Mouse (Mus musculus): Measurements from ENCODE around the gene Atp5mpl.

The Atp5mpl gene

GRCm38 (mm10) chr12:111966683-111967173 lies at the start of gene Atp5mpl:
TSS of gene Atp5mpl (minus strand) at chr12:111966977.
- DNase-seq (ENCODE audit: extremely low spot score, low read depth, low spot score), result peak; percentile 70

- no peak for DNase-seq (ENCODE audit: extremely low spot score, low read depth, low spot score)
Measured at GRCm38 (mm10) chr12:112016346-112016745, 49.6 kb upstream of the Atp5mpl start.

DNA sequence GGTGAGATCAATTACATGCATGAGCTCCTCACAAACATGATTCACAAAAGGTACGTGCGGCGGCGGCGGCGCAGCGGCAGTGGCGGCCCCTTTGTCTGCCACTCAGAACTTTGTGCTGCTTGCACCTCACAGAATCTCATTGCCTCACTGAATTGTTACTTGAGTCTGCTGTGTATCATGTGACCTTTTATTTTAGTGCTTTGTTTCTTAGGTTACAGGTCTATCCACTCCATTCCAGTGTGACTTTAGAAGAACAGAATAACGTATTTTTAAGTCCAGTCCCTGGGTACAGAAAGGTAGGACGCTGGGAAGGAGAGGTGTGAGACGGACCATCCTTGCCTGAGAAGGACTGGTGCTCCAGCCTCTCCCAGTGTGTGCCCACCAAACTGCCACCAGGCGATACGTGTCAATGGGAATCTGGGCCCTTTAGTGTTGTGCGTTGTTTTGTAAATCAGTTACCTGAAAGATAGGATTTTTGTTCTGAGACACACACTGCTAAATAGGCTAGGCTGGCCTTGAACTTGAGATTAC lies 46.6 kb upstream of the Atp5mpl start:
- DNase-seq (ENCODE audit: extremely low spot score, low read depth, low spot score), result no peak

- no peak for DNase-seq (ENCODE audit: extremely low spot score, low read depth, low spot score)
Measured at GRCm38 (mm10) chr12:112012511-112013270, 45.9 kb upstream of the Atp5mpl start.

DNA sequence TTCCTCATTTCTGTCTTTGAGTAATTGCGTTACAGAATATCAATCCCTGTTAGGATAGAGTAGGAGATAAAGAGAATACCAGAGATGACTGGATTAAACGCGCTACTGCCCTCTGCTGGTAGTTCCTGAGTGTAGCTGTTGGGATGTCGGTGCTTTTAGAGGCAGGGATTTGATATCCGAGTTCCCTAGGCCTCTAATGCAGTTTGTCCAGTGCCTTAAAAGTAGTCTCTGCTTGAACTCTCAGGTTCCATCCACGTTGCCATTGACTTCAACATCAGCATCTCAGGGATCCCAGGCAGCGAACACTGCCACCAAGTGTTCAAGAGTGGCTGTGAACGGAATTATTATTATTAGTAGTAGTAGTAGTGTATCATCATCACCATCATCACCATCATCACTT lies 34.4 kb upstream of the Atp5mpl start:
- DNase-seq (ENCODE audit: extremely low spot score, low read depth, low spot score), result peak; percentile 50

DNA sequence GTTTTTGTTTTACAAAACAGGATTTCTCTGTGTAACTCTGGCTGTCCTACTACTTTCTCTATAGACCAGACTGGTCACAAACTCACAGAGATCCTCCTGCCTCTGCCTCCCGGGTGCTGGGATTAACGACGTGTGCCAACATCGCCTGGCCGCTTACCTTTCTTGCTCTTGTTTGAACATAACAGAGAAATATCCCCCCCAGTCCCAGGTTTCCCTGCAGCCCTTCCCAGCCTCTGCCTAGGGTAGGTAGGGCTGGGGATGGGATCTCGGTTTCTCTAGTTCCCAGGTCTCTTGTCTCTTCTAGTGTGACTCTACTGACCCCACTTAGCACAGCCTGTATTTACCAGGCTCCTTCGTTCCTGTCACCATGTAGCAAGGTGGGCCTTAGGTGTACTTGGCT lies 33.0 kb upstream of the Atp5mpl start:
- no peak for DNase-seq (ENCODE audit: extremely low spot score, low read depth, low spot score)

DNA sequence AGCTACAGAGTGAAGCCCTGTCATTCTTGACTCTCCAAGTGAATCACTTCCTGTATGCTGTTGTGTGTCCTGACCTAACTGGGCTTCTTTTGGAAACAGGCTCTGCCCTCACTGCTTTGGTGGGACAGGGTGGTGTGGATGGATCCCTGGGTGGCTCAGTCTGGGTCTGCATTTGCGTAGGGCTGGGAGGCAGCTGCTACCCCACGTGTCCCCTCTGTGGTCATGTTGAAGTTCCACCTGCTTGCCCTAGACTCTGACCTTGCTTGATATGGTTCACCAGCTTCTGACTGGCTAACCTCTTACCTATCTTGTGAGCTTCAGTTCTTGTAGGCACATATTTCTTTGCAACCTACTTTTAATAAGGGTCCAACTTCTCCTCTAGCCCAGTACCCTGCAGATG lies 28.4 kb upstream of the Atp5mpl start:
- DNase-seq (ENCODE audit: extremely low spot score, low read depth, low spot score), result no peak

- no peak for DNase-seq (ENCODE audit: extremely low spot score, low read depth, low spot score)
Measured at GRCm38 (mm10) chr12:111992626-111993025, 25.8 kb upstream of the Atp5mpl start.

- no peak for DNase-seq (ENCODE audit: extremely low spot score, low read depth, low spot score)
Measured at GRCm38 (mm10) chr12:111986756-111987155, 20.0 kb upstream of the Atp5mpl start.

DNA sequence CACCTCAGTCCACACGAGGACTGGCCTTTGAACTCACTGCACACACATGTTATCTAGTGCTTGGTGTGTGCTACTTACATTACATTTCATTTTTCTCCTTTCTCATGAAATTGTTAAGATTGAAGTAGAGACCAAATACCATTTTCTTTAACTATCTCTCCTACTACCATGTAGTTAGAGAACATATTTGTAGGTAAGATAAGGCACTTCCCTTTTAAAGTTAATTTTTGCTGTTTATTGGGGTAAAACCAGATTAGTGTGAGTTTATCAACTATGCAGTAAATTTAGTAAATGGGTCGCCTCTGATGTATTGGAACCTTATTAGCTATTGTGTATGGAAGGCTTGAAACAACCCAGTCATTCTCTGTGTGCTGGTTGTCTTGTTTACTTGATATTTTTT lies 16.4 kb upstream of the Atp5mpl start:
- DNase-seq (ENCODE audit: extremely low spot score, low read depth, low spot score), result no peak

DNA sequence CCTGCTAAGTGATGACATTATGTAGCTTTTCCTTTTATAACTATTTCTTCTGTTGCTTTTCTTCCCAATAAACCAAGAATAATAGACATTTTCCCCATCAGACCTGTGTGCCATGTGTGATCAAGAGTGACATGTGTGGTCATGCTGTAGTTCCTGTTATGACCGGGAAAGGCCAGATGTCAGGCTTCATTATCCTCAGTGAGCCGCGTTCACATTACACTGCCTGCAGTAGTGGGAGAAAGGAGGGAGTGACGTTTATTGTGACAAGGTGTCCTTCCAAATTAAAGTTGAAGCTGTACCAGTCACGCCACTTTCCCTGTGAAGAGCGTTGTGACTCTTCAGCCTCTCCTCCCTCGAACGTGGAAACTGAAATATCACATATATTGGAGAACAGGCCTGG lies 15.1 kb upstream of the Atp5mpl start:
- DNase-seq (ENCODE audit: extremely low spot score, low read depth, low spot score), result no peak

DNA sequence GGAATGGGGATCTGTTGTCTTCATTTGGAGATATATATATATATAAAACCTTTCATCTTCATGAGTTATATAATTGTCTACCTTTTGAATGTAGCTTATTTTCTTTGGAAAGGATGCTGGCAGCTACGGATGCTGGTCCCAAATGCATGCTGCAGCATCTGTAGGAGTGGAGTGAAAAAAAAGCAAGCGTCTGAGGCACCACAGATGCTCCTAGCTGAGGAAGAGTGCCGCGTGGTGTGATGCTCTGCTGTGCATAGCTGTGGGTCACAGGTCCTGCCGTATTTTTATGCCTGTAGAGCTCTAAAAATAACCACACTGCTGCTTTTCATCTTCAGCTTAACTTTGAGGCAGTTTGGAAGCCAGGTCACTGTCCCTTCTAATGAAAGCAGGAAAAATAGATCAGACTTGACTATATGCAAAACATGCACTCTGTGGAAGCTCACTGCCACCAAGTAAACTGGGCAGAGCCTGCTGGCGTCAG lies 14.2 kb upstream of the Atp5mpl start, which contains the start of gene Rd3l:
Rd3l (minus strand) TSS at position 431 of the 481 bp plus-strand sequence.
- no peak for DNase-seq (ENCODE audit: extremely low spot score, low read depth, low spot score)

DNA sequence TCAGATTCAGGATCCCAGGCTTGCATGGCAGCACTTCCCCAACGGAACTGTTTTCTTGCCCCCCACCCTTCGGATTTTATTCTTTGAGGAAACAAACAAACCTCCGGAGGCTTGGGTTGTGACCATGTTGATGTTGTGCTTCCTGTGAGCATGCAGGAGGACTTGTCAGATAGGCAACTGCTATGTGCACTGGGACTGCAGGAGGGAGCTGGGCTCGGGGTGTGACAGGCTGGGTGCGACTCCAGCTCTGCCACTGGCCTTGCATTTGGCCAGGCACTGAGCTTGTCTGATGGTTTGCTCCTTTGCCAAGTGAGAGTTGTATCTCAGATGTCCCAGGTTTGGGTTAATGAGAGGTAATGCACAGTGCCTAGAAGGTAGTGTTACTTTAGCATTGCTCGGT lies 11.5 kb upstream of the Atp5mpl start:
- DNase-seq (ENCODE audit: extremely low spot score, low read depth, low spot score), result no peak

GRCm38 (mm10) chr12:111977138-111977537 lies 10.4 kb upstream of the Atp5mpl start:
- DNase-seq (ENCODE audit: extremely low spot score, low read depth, low spot score), result no peak

DNA sequence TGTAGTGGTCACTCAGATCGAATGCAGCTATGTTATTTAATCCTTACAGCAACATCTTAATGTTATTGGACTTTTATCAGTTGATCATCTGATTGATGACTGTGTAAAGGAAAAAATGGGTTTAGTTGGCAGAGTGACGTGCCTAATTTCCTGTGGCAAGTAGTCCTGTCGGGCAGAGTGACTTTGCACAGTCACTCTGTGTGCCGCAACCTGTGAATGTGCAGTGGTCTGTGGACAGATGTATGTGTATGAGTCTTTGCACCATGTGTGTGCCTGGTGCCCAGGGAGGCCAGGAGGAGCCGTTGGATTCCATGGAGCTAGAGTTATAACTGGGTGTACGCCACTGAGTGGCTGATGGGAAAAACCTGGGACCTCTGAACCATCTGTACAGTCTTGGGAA lies 7.8 kb upstream of the Atp5mpl start:
- no peak for DNase-seq (ENCODE audit: extremely low spot score, low read depth, low spot score)

- DNase-seq (ENCODE audit: extremely low spot score, low read depth, low spot score), result no peak
Measured at GRCm38 (mm10) chr12:111972504-111972903, 5.7 kb upstream of the Atp5mpl start.

- no peak for DNase-seq (ENCODE audit: extremely low spot score, low read depth, low spot score)
Measured at GRCm38 (mm10) chr12:111971231-111971686, 4.5 kb upstream of the Atp5mpl start, which contains the start of gene Tdrd9. TSS of gene Tdrd9 (plus strand) at chr12:111971559.

DNA sequence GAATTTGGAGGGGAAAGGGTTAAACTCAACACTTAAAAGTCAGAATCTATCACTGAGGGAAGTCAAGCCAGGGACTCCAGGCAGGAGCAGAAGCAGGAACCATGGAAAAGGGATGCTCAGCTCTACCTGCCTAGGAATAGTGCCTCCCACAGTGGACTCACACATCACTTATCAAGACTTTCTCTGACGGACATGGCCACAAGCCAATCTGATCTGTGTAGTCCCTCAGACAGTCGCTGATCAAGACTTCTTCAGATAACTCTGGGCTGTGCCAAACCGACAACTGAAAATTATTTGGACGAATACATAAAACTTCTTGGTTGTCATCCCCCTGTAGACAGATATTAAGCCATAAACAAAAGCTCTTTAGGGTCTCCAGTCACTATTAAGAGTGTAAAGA lies 3.3 kb upstream of the Atp5mpl start:
- DNase-seq (ENCODE audit: extremely low spot score, low read depth, low spot score), result no peak

- DNase-seq (ENCODE audit: extremely low spot score, low read depth, low spot score), result no peak
Measured at GRCm38 (mm10) chr12:111963339-111963738, 3.4 kb downstream of the Atp5mpl start.

GRCm38 (mm10) chr12:111958101-111958865 lies 8.5 kb downstream of the Atp5mpl start:
- DNase-seq (ENCODE audit: extremely low spot score, low read depth, low spot score), result peak; percentile 33

DNA sequence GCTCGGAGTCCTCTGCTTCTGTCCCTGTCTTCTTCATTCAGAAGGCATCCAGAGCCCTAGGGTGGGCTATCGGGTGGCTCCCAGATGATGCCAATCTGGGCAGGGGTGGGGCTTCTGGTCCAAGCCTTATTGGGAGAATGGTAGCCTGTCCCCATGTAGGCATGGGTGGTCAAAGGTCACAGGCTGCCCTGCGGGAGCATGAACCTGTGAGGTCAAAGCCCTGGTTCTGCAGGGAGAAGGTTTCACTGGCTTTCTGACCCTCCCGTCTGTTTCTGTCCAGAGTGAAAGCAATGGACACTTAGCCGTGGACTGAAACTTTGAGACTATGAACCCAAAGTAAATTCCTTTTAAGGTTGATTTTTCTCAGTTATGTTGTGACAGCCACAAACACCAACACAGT lies 10.6 kb downstream of the Atp5mpl start:
- no peak for DNase-seq (ENCODE audit: extremely low spot score, low read depth, low spot score)
